ENCODE assay signal across 20 mouse cellular contexts in the genomic region with DNA sequence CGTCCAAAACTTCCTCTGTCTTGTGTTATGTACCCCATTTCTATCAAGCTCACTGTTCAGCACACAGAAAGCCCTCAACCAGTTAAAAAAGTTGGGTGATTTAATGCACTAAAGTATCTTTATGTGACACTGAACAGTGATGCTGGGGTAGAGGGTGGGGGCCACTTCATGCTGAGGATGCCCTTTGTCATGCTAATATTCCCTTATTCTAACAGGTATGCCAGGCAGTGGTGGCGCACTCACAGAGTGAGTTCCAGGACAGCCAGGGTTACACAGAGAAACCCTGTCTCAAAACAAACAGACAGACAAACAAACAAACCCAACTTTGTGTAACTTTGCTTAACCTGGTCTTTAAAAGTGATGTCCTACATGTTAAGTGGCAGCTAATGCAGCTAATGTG. TPM values are rescaled to one million over a fixed set of nuclear protein-coding genes. Genes with fewer than 3 reads are reported as not detected.
A peak's percentile ranks its signal among the peaks of the same experiment; 100 is the strongest.
DNase-seq lines count a peak whose midpoint lies in the region; ATAC-seq and TF ChIP-seq lines count a peak whose summit lies in the region.
"Had no signal": no experiment of that assay in that cellular context is flagged by ENCODE, and none has a peak within 500 bp of the region (broad histone marks: within the 10 kb centered on the region; RNA-seq: fewer than 3 reads in every experiment).

No protein-coding gene starts in this region.

- H3K79me2 ChIP-seq in liver, adult 2 months (ENCODE audit: control insufficient read depth, insufficient read depth, low read length), result peaks cover 21% of the 10 kb centered on the region; the same call in 1 of the 2 replicates

- TF ChIP-seq POLR2A in liver, adult 2 months (IDR thresholded peaks at IDR 0.05; ENCODE audit: extremely low read depth, insufficient read depth, low read length), result no peak

- no peaks in the 10 kb centered on the region for H3K27me3 ChIP-seq in liver, adult 2 months (ENCODE audit: control insufficient read depth, insufficient read depth, low read length)
- H3K27me3 ChIP-seq in liver, embryonic 11.5 days (replicated peaks; ENCODE audit: control insufficient read depth, insufficient read depth, low read length), result no peaks in the 10 kb centered on the region
- no peaks in the 10 kb centered on the region for H3K27me3 ChIP-seq in kidney, embryonic 16.5 days (ENCODE audit: insufficient read depth, low read length)
- H3K27me3 ChIP-seq: embryonic facial prominence, embryonic 12.5 days; forebrain, embryonic 13.5 days; forebrain, embryonic 15.5 days; Patski had no signal

- H3K9me3 ChIP-seq in liver, embryonic 11.5 days (ENCODE audit: control insufficient read depth, low read length), result no peaks in the 10 kb centered on the region
- H3K9me3 ChIP-seq in kidney, embryonic 16.5 days (ENCODE audit: low read length), result no peaks in the 10 kb centered on the region
- H3K9me3 ChIP-seq: embryonic facial prominence, embryonic 10.5 days; embryonic facial prominence, embryonic 12.5 days; forebrain, embryonic 13.5 days; forebrain, embryonic 15.5 days; G1E had no signal

- no peak for TF ChIP-seq CTCF in liver, adult 2 months (IDR thresholded peaks at IDR 0.05; ENCODE audit: low read depth, low read length)

- H3K4me1 ChIP-seq in liver, adult 2 months (ENCODE audit: control insufficient read depth, insufficient read depth, low read length), result peaks cover 13% of the 10 kb centered on the region; the same call in 1 of the 2 replicates
- H3K4me1 ChIP-seq in liver, embryonic 11.5 days (replicated peaks; ENCODE audit: control insufficient read depth, insufficient read depth, low read length), result peaks cover 10% of the 10 kb centered on the region
- peaks cover 11% of the 10 kb centered on the region for H3K4me1 ChIP-seq in kidney, embryonic 16.5 days (ENCODE audit: insufficient read depth, low read length)

- H3K4me2 ChIP-seq in liver, embryonic 11.5 days, result no peak overlapping the region
- H3K4me2 ChIP-seq in kidney, embryonic 16.5 days (replicated peaks; ENCODE audit: low read depth, low read length), result no peak overlapping the region
- H3K4me2 ChIP-seq: embryonic facial prominence, embryonic 12.5 days; forebrain, embryonic 13.5 days; forebrain, embryonic 15.5 days had no signal

- no peak overlapping the region for H3K27ac ChIP-seq in liver, adult 2 months (replicated peaks; ENCODE audit: insufficient read depth, low read depth, low read length)
- H3K27ac ChIP-seq in liver, embryonic 11.5 days (ENCODE audit: low read depth, low read length), result no peak overlapping the region
- H3K27ac ChIP-seq in kidney, embryonic 16.5 days (ENCODE audit: low read length), result no peak overlapping the region
- H3K27ac ChIP-seq: embryonic facial prominence, embryonic 10.5 days; embryonic facial prominence, embryonic 12.5 days; forebrain, embryonic 13.5 days; forebrain, embryonic 15.5 days had no signal

- DNase-seq in liver, adult 2 months (ENCODE audit: extremely low read depth, low read depth, low spot score), result peak; percentile 26
- no peak for DNase-seq in liver, embryonic 11.5 days (ENCODE audit: low spot score)
- DNase-seq in ES-CJ7 (ENCODE audit: low read depth, low spot score) (peak; percentile 74), R1 (ENCODE audit: low read depth, low spot score) (peak; percentile 40)
- no peak for DNase-seq in kidney, postnatal 4 days
- DNase-seq: adrenal gland, adult 8-10 months; adrenal gland, postnatal 14 days; adrenal gland, postnatal 36 days; cerebellum, adult 11-12 months; cerebellum, adult 2 months; cerebellum, adult 9-10 months; cerebellum, postnatal 25 days had no signal

- no peaks in the 10 kb centered on the region; the same call in 1 of the 2 replicates for H3K36me3 ChIP-seq in liver, adult 2 months (ENCODE audit: control insufficient read depth, insufficient read depth, low read length)
- no peaks in the 10 kb centered on the region; the same call in 1 of the 2 replicates for H3K36me3 ChIP-seq in liver, embryonic 11.5 days (ENCODE audit: control insufficient read depth, insufficient read depth, low read length)
- 0 out of 2 replicates have a peak, but pooled peaks cover 4% of the 10 kb centered on the region for H3K36me3 ChIP-seq in kidney, embryonic 16.5 days (ENCODE audit: insufficient read depth, low read length)
- H3K36me3 ChIP-seq: forebrain, embryonic 15.5 days had no signal

- no peak for ATAC-seq in liver, embryonic 11.5 days (replicated peaks; ENCODE audit: low FRiP score)
- ATAC-seq in kidney, embryonic 16.5 days (ENCODE audit: low FRiP score, low TSS enrichment), result no peak
- ATAC-seq: activated CD4-positive, CD25-positive, alpha-beta regulatory T cell, adult 4 months; forebrain, embryonic 13.5 days; forebrain, embryonic 15.5 days; Patski had no signal

- WGBS in liver, adult 2 months, result 55% methylated on average over 2 of the region's 2 CpGs
- 90% methylated on average over 2 of the region's 2 CpGs for WGBS in liver, embryonic 11.5 days
- WGBS in kidney, embryonic 16.5 days, result 89% methylated on average over 2 of the region's 2 CpGs

- H3K9ac ChIP-seq in liver, adult 2 months (ENCODE audit: low read depth, low read length), result no peak overlapping the region
- no peak overlapping the region for H3K9ac ChIP-seq in liver, embryonic 11.5 days (ENCODE audit: low read depth, low read length)
- H3K9ac ChIP-seq in kidney, embryonic 16.5 days (replicated peaks; ENCODE audit: low read length), result no peak overlapping the region
- H3K9ac ChIP-seq: embryonic facial prominence, embryonic 12.5 days; forebrain, embryonic 13.5 days; forebrain, embryonic 15.5 days had no signal

- no peak overlapping the region for H3K4me3 ChIP-seq in liver, adult 2 months (ENCODE audit: insufficient read depth, low read depth, low read length)
- no peak overlapping the region for H3K4me3 ChIP-seq in liver, embryonic 11.5 days (ENCODE audit: low read depth, low read length)
- no peak overlapping the region for H3K4me3 ChIP-seq in kidney, embryonic 16.5 days (ENCODE audit: low read length)
- H3K4me3 ChIP-seq: embryonic facial prominence, embryonic 10.5 days; embryonic facial prominence, embryonic 12.5 days; forebrain, embryonic 13.5 days; forebrain, embryonic 15.5 days had no signal

RNA-seq across cellular contexts. Expression of a gene that starts 4.2 kb away (rescaled TPM):
- 11.0 and 14.2 TPM in 2 replicates for total RNA-seq in liver, adult 2 months (2014; rRNA removed)
- polyA plus RNA-seq in liver, adult 2 months (2012; rRNA removed), result 15.8 and 17.2 TPM in 2 replicates
- 11.4 and 11.7 TPM in 2 replicates for polyA plus RNA-seq in liver, embryonic 11.5 days (2014; fragmentation: Nextera tagmentation; extraction: Ambion mirVana)
- polyA plus RNA-seq in kidney, embryonic 16.5 days (2015; fragmentation: Nextera tagmentation; extraction: Ambion mirVana), result 10.8 and 13.1 TPM in 2 replicates

RNA-seq across cellular contexts. Expression of a gene that starts 4.3 kb away (rescaled TPM):
- total RNA-seq in liver, adult 2 months (2014; rRNA removed), result 7.9 and 8.0 TPM in 2 replicates
- 2.6 and 2.8 TPM in 2 replicates for polyA plus RNA-seq in liver, adult 2 months (2012; rRNA removed)
- 21.5 and 24.0 TPM in 2 replicates for polyA plus RNA-seq in liver, embryonic 11.5 days (2014; fragmentation: Nextera tagmentation; extraction: Ambion mirVana)
- polyA plus RNA-seq in kidney, embryonic 16.5 days (2015; fragmentation: Nextera tagmentation; extraction: Ambion mirVana), result 36.4 and 36.8 TPM in 2 replicates

Comparison
In these comparisons a context has a peak if more than half of its experiments do, and no peak if none do; other contexts are left out.
1. DNase-seq: peak in liver, adult 2 months (single experiment), ES-CJ7 (single experiment) and R1 (single experiment); none in liver, embryonic 11.5 days (single experiment) and kidney, postnatal 4 days (0 of 2).